Mouse (Mus musculus): ENCODE measurements around the gene Ctnnd2.
"Not testable (repeated sequence)": the region's sequence is repeated elsewhere in the genome, so short reads cannot be mapped to it uniquely, and the experiment has no call there.

Gene Ctnnd2

DNA sequence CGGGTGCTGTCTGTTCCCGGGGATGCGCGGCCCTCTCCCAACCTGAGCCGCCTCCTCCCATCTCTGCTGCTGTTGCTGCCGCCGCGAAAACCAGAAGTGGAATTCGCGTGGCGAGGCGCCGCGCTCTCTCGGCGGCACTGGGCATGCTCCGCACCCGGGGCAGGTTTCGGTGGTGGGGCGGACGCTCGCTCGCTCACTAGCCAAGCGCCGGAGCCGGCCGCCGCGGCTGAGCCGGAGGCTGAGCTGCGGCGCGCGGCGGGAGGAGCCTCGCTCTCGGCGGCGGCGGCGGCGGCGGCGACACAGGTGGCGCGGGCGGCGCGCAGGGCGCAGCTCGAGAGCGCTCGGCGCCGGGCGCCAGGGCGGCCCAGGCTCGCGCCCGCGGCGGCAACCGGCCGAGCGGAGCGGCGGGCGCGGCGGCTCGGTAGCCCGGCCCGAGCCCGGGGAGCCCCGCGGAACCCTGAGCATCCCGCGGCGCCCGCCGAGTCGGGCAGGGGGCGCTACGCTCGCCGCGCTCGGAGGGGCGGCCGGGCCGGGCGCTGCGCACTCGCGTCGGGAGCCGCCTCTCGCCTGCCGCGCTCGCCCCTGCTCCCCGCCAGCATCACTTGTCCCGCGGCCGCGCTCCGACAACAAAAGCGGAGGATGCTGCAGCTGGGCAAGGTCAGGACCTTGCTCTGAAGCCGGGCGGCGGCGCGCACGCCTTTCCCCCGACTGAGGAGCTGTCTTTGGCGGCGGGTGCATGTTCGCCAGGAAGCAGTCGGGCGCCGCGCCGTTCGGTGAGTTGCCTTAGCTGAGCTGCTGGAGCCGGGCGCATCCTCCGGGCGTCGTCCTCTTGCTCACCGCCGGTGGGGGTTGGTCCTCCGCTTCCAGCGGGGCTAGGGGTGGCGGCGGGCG is at the start of gene Ctnnd2:
Ctnnd2 (plus strand) TSS at position 203 of the 891 bp plus-strand sequence.
- DNase-seq, result peak; percentile 7

DNA sequence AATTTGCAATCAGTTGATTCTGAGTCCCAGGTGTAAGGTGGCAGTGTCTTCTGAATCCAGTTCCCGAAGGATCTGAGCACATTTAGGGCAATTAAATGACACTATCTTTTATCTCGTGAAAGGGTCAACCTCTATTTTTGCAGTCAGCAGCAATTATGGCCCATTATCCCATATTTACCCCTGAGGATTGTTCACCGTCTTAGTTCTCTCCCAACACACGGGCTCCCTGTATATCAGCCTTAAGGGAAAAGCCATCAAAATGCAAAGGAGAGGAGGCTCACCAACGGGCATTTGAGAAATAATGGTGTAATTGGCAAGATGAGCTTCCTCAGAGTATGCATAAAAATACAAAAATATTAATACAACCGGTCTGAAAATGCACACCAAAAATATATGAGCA is 41.7 kb upstream of the Ctnnd2 start:
- DNase-seq, result no peak

DNA sequence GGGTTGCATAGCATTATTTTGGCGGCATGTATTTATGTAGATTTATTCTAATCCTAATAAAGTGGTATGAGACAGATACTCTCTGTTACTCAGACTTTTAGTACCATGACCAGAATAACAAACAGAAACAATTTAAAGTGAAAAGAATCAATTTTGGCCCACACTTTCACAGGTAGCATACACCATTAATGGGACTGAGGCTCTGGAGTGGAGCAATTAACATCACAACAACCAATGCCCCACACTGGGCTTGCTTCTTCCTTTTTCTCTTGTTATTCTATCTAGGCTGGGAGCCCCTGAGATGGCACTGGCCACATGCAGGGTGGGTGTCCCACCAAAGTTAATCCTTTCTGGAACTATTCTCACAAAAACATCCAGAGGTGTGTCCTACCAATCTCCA is 32.8 kb upstream of the Ctnnd2 start:
- not testable (repeated sequence) for DNase-seq

DNA sequence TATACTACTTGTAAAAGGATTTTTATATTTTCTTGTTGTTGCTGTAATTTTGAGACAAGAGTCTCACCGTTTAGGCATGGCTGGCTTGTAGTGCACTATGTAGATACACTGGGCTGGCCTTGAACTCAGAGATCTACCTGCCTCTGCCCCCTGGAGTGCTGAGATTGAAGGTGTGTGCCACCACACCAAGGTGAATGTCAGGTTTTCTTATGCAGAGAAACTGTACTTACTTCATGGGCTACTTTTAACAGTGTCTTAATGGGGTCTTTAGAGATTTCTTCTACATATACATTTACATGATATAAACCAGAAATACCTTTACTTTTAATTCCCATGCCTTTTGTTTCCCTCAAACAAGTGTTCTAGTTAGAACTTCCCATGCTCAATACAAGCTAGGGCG is 27.0 kb upstream of the Ctnnd2 start:
- DNase-seq, result no peak

DNA sequence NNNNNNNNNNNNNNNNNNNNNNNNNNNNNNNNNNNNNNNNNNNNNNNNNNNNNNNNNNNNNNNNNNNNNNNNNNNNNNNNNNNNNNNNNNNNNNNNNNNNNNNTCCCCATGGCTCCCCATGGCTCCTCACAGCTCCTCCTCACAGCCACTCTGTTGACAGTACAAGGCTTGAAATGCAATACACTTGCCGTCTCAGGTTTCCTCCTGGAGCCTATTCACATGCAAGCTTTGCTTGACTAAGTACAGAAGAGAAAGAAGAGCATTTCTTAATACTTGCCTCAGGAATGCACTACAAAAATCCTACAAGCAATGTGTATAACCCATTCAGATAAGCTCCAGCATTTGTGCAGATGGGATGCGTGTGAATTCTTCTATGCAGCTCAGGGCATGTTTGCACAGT is 20.2 kb upstream of the Ctnnd2 start:
- DNase-seq, result no peak

DNA sequence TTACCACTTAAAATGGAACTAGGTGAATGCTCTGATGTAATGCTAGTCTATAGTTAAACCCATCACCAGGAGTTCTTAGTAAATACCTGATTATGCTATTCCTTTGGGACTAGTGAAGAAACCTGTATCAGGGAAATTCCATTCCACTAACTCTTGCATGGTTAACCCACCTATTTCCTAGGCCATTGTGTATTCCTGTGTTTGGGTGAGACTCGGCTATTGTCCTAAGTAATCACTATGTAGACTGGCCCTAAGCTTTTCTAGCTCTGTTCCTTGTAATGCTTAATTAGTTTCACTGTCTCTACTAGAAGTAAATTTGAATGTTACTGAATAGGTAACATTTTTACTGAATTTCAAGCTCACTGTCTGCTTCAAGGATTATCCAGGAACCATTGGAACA is 14.4 kb upstream of the Ctnnd2 start:
- no peak for DNase-seq

DNA sequence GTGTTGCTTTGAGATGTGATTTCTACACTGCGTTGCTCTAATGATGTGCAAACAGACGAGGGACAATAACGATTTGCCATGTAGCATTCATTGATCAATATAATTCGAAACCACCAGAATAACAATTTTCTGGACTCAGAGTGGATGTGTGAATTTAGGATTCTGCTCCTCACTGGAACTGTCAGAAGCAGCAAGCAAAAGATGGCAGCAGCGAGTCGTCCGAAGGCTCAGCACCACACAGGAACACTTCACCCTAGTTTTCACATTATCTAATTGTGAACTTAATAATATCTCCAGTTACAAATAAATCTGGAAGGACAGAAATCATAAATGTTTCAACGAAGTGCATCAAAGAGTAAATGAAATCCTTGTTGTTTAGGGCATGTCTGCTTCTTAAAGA is 2.4 kb upstream of the Ctnnd2 start:
- no peak for DNase-seq

DNA sequence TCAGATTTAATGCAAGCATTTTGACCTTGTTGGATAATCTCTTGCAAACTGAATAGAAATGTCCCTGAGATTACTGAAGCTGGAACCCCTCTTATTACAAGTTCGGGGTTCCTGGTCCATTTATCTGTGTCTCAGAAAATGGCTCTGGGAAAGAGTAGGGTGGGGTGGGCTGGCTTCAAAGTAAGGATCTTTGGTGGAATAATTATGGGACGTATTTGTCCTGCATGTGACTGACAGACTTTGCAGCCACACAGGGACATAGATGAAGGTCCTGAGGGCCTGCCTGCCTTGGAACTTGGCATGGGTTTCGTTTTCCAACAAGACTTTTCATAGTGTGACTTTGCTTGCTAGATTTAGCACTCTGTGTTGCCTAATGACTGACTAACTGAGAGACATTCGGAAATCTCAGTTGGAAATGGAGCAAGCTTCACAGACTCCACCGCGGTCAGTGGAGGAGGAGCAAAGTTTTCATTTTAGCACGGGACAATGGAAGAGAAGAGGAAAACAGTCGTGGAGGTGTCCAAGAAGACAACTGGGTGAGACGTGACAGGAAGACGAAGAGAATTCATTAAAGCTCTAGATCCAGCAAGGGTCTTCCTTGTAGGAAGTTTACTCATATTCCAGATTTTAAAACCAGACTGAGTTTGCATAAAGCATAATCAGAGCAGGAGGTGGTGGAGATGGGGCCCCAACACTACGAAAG is 749 bp upstream of the Ctnnd2 start:
- no peak for DNase-seq

DNA sequence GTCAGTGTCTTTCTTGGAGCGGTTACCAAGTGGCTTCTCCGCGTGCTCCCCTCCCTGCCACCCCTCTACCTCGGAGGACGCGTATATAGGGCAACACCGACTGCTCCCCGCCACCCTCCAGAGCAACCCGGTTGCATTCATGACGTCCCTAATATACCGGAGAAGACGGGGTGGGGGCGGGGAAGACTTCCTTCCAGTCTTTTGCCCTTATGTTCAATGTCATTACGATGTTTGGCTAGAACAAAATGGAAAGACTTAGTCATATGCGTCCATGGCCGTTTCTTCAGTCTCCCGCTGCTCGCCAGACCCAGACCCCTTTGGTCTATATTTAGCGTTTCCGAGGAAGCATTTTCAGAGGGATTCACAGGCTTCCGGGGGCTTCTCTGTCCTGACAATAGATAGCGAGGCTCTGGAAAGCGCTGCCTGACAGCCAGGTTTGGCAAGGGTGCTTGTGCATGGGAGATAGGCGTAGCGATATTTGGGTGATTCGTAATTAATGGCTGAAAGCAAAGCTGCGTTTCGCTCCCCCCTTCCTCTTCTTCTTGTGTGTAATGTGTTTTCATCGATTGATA is 1.1 kb downstream of the Ctnnd2 start:
- no peak for DNase-seq

DNA sequence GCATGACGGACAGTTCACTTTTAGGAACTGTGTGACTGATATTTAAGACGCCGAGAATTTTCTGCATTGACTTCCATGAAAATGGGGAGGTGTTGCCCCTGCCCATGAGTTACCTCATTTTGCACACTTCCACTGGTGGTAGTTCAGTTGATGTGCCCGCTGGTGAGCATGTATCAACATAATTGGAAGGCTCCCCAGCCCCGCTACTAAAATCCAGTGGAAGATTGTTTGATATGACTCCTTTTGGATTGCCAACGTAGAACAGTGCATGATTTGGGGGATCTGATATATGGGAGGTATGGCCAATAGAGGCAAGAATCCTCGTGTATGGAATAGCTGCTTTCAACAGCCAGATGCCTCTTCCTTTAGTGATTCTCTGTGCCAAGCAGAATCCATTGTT is 1.9 kb downstream of the Ctnnd2 start:
- DNase-seq, result no peak

DNA sequence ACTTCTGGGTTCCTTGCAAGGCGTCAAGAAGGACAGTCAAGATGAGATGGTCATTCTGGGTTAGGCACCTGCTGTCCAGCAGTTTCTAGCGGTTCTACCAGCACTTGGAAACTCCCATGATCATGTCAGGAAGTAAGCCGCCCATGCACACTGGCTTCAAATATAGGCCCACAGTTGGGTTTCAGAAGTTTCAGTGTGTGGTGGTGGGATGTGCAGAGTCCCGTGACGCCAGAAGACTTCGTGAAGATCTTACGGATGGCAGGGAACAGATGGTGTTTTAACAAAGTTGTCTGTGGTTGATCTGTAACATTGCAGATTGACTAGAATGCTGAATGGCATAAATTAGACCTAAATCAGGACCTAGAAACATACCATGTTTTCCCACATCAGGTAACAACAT is 11.6 kb downstream of the Ctnnd2 start:
- DNase-seq, result no peak

DNA sequence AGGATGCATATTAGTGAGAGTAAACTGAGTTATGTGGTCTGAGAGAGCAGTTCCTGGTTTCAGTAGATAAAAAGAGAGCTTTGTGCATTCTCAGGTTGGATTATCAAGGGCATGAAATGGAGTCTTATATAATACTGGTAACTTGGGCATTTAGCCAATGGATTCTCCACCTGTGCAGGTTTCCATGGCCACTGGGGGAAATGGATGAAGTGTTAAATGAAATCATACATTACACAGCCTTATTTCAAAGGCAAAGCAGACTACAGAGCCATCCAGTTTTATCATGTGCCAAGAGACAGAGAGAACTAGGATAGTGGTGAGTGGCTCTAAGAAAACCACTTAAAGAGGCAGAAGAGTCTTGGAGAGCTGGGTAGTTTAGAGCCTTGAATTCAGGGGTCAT is 18.5 kb downstream of the Ctnnd2 start:
- DNase-seq, result no peak

DNA sequence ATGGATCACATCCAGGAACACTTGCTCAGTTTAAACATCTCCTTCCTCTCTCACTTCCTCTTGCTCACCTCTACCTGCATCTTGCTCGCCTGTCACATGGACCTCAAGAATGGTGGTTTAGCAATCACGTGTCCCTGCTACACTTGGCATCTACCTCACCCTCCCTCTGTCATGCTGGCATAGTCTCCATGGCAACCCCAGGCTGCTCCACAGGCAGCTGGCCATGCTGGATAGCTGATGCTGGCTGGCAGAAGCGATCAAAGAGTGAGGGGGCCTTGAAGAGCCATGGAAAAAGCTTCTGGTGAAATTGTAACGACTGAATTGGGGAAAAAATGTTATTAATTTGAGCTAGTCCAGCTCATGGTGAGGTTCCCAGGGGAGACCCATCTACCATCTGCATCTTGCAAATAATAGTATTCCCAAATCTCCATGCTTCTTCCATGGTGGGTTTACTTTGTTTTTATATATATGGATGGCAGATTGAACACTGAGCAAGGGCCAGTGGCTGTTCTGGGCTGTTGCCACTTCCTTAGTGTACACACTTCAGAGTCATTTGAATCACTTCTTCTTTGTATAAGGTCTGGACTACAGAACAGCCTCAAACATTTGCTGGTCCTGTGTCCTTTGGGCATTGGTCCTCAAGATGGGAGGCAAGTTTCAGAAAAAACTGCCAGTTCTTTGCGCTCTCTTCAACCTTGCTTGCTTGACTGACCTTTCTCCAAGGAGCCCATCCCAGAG is 19.7 kb downstream of the Ctnnd2 start:
- no peak for DNase-seq

DNA sequence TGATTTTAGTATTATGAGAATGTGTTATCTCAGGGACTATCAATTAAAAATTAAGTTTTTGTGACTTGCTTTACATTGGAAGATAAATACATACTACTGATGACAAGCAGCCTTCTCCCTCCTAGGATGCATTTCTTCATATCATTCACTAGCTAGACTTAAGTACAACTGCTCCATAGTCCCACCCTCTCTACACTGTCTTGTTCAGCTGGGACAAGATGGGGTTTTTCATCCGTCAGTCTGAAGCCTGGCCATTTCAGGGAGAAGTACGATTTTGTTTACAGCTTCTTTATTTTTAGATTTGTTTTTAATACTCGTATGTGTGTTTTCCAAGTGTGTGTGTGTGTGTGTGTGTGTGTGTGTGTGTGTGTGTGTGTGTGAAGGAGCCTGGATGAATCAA is 26.0 kb downstream of the Ctnnd2 start:
- DNase-seq, result no peak

DNA sequence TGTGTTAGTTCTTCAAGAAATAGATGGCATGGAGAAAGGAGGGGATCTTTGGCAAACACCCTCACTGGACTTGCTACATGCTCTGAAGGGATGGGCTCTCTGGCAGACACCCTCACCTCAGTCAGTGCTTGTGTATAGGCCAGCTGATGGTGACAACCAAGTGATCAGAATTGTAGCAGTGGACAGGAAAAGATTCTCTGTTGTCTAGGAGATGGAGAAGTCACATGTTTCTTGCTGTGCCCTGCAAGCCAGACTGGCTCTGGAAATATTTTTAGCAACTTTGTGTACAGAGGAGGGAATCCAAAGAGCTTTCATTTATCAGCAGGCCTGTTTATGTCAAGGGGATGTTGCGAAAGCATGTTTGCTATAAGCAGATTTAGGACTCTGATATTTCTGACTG is 27.4 kb downstream of the Ctnnd2 start:
- no peak for DNase-seq

DNA sequence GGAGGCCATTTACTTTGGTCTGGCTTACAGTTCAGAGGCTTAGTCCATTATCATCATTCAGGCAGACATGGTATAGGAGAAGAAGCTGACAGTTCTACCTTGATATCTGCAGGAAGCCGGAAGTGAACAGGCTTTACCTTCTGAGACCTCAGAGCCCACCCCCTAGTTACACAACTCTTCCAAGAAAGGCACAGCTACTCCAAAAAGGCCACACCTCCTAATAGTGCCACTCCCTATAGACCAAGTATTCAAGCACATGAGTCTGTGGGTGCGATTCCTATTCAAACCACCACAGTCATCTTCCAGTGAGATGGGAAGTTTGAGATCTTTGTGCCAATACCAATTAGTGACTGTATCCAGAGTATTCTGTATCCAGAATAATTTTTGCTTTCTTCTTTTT is 28.8 kb downstream of the Ctnnd2 start:
- no peak for DNase-seq

DNA sequence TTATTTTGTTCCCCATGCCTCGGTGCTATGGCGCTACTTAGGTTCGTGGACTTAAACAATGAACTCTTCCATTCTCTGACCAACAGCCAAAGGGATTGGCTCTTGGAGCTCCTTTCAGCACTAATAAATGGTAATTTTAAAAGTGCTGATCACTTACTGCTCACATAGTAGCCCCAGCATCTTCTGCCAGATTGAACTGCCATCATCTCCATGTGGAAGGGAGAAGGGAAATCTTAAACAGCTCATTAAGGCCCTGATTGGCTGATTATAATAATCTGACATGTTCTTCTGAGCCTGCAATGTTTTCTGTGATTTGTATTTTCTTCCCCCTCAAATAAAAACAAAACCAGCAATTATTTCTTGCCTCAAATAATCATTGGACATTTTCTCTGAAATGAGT is 29.2 kb downstream of the Ctnnd2 start:
- DNase-seq, result no peak

DNA sequence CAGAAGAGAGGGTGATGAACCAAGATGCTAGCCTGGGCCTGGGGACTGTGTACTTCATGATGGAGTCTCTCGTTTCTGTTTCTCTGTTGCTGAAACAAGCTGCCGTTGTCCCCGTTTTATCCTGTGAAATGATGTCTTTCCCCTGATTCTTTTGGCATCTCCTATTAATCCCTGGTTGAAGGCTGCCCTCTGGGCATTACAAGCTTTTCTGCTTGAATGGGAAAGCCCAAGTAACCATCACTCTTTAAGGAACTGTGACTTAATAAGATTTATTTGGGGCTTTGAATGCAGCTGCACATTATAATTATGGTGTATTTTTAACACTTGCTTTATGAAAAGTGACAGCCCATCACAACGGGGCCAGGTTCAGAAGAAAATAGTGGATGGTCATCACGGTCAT is 40.4 kb downstream of the Ctnnd2 start:
- no peak for DNase-seq

DNA sequence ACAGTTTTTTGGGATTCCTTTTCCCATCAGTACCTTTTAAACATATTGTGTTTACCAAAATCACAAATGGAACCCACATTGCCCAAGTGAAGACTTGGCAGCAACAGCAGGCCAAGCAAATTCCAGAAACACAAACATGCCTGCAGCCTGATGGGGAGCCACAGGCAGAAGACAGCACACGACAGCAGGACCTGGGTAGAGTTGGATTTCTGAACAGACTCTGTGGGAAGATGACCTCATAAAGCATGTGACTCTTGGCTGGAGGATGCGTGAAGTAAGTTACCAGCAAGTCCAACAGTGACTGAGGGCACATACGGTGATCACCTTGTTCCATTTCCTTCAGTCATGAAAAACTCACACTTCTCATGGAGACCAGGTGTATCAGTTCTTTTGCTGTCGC is 43.5 kb downstream of the Ctnnd2 start:
- no peak for DNase-seq

DNA sequence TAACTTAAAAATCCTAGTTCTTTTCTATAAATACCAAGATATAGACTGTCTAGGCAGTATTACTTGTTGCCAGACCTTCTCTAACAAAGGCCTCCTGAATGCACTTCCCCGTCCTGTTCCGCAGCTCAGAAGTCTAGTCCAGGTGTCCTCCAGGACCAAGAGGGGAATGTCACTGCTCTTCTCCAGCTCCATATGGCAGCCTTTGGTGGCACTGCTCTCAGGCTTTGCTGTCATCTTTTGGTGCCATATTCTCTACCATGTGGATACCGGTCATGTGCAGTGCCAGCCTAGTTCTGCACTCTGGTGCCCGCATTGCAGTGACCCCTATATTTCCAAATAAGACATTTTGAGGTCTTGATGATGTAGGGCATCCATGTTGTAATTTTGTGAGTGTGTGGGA is 56.7 kb downstream of the Ctnnd2 start:
- DNase-seq, result no peak

DNA sequence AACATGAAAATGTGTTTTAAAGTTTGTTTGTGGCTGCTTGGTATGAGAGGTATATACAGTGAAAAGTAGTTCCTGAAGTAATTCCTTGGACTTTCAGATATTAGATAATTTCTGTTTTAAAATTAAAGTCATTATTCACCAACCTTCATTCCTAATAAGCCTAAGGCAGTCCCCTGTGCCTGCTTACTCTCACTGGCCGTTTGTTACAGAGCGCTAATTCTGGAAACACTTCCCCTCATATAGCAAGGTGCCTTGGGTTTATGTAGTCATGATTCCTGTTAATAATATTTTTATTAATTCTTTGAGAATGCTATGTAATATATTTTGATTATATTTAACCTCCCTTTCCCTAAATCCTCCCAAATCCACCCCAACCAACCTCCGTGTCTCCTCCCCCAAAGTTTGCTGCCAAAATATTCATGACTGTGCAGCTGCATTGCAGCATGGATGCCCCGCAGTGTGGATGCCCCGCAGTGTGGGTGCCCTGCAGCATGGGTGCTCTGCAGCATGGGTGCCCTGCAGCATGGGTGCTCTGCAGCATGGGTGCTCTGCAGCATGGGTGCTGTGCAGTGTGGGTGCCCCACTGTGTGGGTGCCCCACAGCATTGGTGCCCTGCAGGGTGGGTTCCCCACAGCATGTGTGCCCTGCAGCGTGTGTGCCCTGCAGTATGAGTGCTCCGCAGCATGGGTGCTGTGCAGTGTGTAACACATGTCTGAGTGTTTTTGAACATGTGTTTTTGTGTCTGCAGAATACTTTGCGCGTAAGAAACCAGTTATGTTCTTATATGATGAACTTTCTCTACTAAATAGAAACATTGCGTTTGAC is 63.0 kb downstream of the Ctnnd2 start:
- no peak for DNase-seq

DNA sequence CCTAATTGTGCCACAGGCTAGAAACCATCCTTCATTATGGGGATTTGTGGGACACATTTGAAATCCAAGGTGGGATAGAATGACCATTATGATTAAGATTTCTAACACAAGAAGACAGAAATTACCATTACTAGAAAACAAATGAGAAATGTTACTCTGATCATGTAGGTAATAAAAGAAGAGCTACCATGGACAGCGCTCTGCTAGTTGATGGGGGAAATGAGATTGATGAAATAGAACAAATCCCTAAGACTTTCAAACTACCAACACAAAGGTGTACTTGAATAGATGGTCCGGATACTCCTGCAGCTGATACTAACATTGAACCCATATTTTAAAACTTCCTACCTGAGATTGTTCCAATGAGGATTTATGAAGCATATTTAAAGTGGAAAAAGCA is 68.5 kb downstream of the Ctnnd2 start:
- no peak for DNase-seq

DNA sequence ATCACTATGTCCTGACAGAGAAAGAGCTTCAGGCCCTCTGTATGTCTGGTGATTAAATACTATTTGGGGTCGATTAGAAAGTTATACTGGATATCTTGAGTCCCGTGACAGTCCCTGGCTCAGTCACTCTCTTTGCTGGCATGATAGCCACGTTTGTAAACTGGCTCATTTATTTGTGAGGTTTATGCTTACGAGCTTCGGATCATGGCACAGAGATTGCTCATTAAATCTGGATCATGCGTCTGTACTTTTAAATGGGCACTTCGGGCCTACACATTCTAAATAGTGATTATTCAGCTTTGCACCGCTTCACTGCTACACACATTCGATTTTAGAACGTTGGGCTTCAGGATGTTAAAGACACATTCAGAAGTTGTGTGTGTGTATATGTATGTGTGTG is 96.4 kb downstream of the Ctnnd2 start:
- no peak for DNase-seq

Data from thymus, postnatal 14 days (tissue).